Mouse (Mus musculus) liver, adult 2 months (tissue): ENCODE measurements around the gene Gmfb. TPM values are rescaled to one million over a fixed set of nuclear protein-coding genes. Genes with fewer than 3 reads are reported as not detected.

ENCODE experiments used
- DNase-seq: peaks from one replicate; pipeline ENCODE4 v3.0.0-alpha.2; 2011; ENCODE audit warnings: low read depth, low spot score; ENCODE audit errors: extremely low read depth
- H3K27ac ChIP-seq: fragments of 200-500 bp; replicated peaks from 2 replicates; pipeline ENCODE4 v1.5.1; 2012; ENCODE audit warnings: low read depth, mild to moderate bottlenecking, control low read depth, inconsistent platforms, low read length; ENCODE audit not compliant: insufficient read depth
- H3K27me3 ChIP-seq: fragments of 200-500 bp; 2 replicates; pipeline ENCODE4 v1.6.1; 2012; ENCODE audit warnings: mild to moderate bottlenecking, moderate library complexity, low read length, inconsistent platforms; ENCODE audit not compliant: control insufficient read depth, insufficient read depth
- H3K36me3 ChIP-seq: fragments of 200-500 bp; 2 replicates; pipeline ENCODE4 v1.6.1; 2012; ENCODE audit warnings: low read length, inconsistent platforms; ENCODE audit not compliant: control insufficient read depth, insufficient read depth
- H3K4me1 ChIP-seq: fragments of 200-500 bp; 2 replicates; pipeline ENCODE4 v1.6.1; 2011; ENCODE audit warnings: low read length; ENCODE audit not compliant: control insufficient read depth, insufficient read depth
- H3K4me3 ChIP-seq: fragments of 200-500 bp; 2 replicates; pipeline ENCODE4 v1.5.1; 2011; ENCODE audit warnings: low read depth, mild to moderate bottlenecking, control low read depth, low read length, moderate library complexity; ENCODE audit not compliant: insufficient read depth
- H3K79me2 ChIP-seq: fragments of 200-500 bp; 2 replicates; pipeline ENCODE4 v1.6.1; 2012; ENCODE audit warnings: inconsistent platforms, mild to moderate bottlenecking, low read length, moderate library complexity; ENCODE audit not compliant: control insufficient read depth, insufficient read depth
- H3K9ac ChIP-seq: fragments of 200-500 bp; 2 replicates; pipeline ENCODE4 v1.6.1; 2012; ENCODE audit warnings: low read depth, mild to moderate bottlenecking, control low read depth, inconsistent platforms, low read length
- CTCF ChIP-seq: fragments of 200-500 bp; IDR thresholded peaks from 2 replicates; pipeline ENCODE4 v1.5.1; 2011; ENCODE audit warnings: low read depth, low read length, control low read depth
- POLR2A ChIP-seq: fragments of 200-500 bp; IDR thresholded peaks from 2 replicates; pipeline ENCODE4 v1.6.1; 2011; ENCODE audit warnings: low read length, control low read depth; ENCODE audit not compliant: insufficient read depth; ENCODE audit errors: extremely low read depth
- WGBS: fragments of 180-500 bp; shearing (Covaris S2); methylation state at CpG from one replicate; pipeline ENCODE4 v1.1.7; 2018; 5-methylcytosine and 5-hydroxymethylcytosine counted together
- polyA plus RNA-seq: library from polyadenylated mRNA; depleted of rRNA; stranded (reverse); fragments of >200 nt; gene quantifications from 2 replicates; pipeline ENCODE4 v1.2.3, GENCODE M21; 2012; rRNA removed
- total RNA-seq: library from RNA; depleted of rRNA; stranded (reverse); fragments of >200 nt; gene quantifications from 2 replicates; pipeline ENCODE4 v1.2.3, GENCODE M21; 2014; rRNA removed

Gene Gmfb
- total and polyA plus RNA-seq, 2 experiments: 3.6 to 27.2 TPM

DNA sequence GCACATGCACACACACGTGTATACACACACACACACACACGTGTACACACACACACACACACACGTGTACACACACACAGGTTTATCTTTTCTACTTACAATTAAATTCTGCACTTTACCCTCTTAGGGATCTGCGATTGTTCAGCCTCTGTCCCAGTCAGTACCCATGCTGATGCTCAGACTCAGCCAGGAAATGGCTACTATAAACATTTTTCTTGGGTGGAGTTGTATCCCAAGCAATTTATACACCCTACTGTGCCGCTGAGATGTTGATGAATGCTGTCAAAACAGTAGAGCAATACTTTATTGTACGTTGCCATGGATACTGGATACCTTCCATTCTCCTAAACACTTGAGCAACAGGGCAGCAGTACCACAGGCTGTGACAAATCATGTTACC, 52.0 kb downstream of the Gmfb start:
- H3K9ac ChIP-seq: no peak overlapping the region
- no peaks in the 10 kb centered on the region for H3K4me1 ChIP-seq
- peaks cover 10% of the 10 kb centered on the region for H3K36me3 ChIP-seq
- TF ChIP-seq POLR2A (no peak), CTCF (no peak)
- H3K27me3 ChIP-seq: no peaks in the 10 kb centered on the region
- no peak overlapping the region for H3K4me3 ChIP-seq
- H3K27ac ChIP-seq: no peak overlapping the region
- 88% methylated on average over 6 of the region's 6 CpGs for WGBS
- no peaks in the 10 kb centered on the region for H3K79me2 ChIP-seq
- no peak for DNase-seq

- H3K36me3 ChIP-seq: peaks cover 2% of the 10 kb centered on the region
Observed at GRCm38 (mm10) chr14:46767116-46767515, 54.9 kb downstream of the Gmfb start.

DNA sequence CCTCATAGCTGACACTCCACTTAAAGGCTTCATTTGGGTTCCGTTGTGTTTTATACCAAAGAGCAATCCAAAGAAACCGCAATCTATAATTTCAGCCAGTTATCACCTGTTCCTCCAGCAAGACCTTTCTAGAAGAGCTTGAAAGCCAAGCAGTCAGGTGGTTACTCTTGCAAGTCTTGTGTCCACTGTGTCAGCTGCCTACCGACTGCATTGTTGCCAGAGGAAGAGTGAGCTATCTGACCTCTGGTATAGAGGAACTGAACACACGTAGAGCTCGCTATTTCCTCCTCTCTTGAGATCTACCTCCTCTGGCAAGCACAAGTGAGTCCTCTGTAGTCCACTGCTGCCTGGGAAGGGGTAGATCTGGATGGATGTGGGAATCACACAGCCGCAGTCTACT, 60.9 kb downstream of the Gmfb start:
- Histone ChIP-seq H3K4me3 (no peak overlapping the region), H3K79me2 (no peaks in the 10 kb centered on the region), H3K9ac (no peak overlapping the region), H3K4me1 (peaks cover 6% of the 10 kb centered on the region), H3K27ac (no peak overlapping the region), H3K36me3 (no peaks in the 10 kb centered on the region), H3K27me3 (no peaks in the 10 kb centered on the region)
- WGBS: 47% methylated on average over 6 of the region's 6 CpGs
- DNase-seq: peak; percentile 19
- TF ChIP-seq CTCF (no peak), POLR2A (no peak)

More at GRCm38 (mm10) chr14:46767116-46767515, 54.9 kb downstream of the Gmfb start:
- H3K4me3 ChIP-seq: no peak overlapping the region
- 87% methylated on average over 12 of the region's 12 CpGs for WGBS
- H3K4me1 ChIP-seq: no peaks in the 10 kb centered on the region
- DNase-seq: no peak
- H3K9ac ChIP-seq: no peak overlapping the region
- TF ChIP-seq POLR2A: no peak
- TF ChIP-seq CTCF: no peak
- H3K79me2 ChIP-seq: no peaks in the 10 kb centered on the region
- H3K27ac ChIP-seq: no peak overlapping the region
- H3K27me3 ChIP-seq: no peaks in the 10 kb centered on the region

GRCm38 (mm10) chr14:46760355-46761029, 61.5 kb downstream of the Gmfb start, which contains the start of gene Cdkn3:
TSS of gene Cdkn3 (plus strand) at chr14:46760541.
- Histone ChIP-seq H3K36me3 (no peaks in the 10 kb centered on the region), H3K9ac (peak within 1 kb of the TSS; percentile 85), H3K4me1 (peaks cover 6% of the 10 kb centered on the region), H3K79me2 (no peaks in the 10 kb centered on the region), H3K4me3 (peak within 1 kb of the TSS; percentile 89), H3K27ac (no peak within 1 kb of the TSS), H3K27me3 (no peaks in the 10 kb centered on the region)
- WGBS: under 1% methylated on average over 54 of the region's 54 CpGs
- DNase-seq: peak; percentile 91
- no peak for TF ChIP-seq POLR2A
- no peak for TF ChIP-seq CTCF

DNA sequence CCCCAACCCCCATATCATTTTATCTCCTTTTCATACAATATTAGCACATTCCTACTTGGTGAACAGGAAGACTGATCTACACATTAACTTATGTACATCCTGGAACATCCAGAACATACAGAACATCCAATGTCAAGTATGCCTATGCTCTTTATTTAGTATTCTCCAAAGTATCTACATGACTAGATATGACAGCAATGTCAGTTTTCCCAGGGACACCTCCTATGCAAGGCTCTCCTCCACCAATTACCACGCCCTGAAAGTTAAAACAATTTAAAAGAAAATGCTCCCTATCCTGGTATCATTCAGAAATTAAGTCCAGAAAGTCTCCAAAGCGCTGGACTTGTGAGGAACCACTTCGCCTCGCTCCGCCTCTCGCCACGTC, 62.1 kb downstream of the Gmfb start:
- no peak overlapping the region; the same call in 1 of the 2 replicates for H3K4me3 ChIP-seq
- no peak overlapping the region for H3K9ac ChIP-seq

More for the DNA sequence above, 62.1 kb downstream of the Gmfb start:
- no peak overlapping the region for H3K27ac ChIP-seq
- no peaks in the 10 kb centered on the region for H3K36me3 ChIP-seq
- no peak for DNase-seq
- no peaks in the 10 kb centered on the region for H3K79me2 ChIP-seq
- no peaks in the 10 kb centered on the region for H3K27me3 ChIP-seq
- TF ChIP-seq POLR2A (no peak), CTCF (no peak)
- H3K4me1 ChIP-seq: peaks cover 6% of the 10 kb centered on the region
- 3% methylated on average over 7 of the region's 7 CpGs for WGBS

Other genes starting within 250 kb of the Gmfb start
- gene Cdkn3, start 61.7 kb downstream of the Gmfb start, total RNA-seq: 1.2 TPM in 1 of 2 replicates, not detected in the other
- gene Cdkn3, start 61.7 kb downstream of the Gmfb start, polyA plus RNA-seq: 0.31 TPM in 1 of 2 replicates, not detected in the other
- gene Cnih1, start 33.8 kb downstream of the Gmfb start, total RNA-seq: 51.8 and 55.7 TPM in 2 replicates
- gene Cnih1, start 33.8 kb downstream of the Gmfb start, polyA plus RNA-seq: 69.5 and 83.3 TPM in 2 replicates
- gene Cgrrf1, start 9.9 kb upstream of the Gmfb start, total RNA-seq: 54.1 and 63.8 TPM in 2 replicates
- 27.8 and 32.1 TPM in 2 replicates for gene Cgrrf1, start 9.9 kb upstream of the Gmfb start, polyA plus RNA-seq
- gene Samd4, start 60.6 kb upstream of the Gmfb start, total RNA-seq: 1.6 and 3.0 TPM in 2 replicates
- 0.77 and 1.6 TPM in 2 replicates for gene Samd4, start 60.6 kb upstream of the Gmfb start, polyA plus RNA-seq